Mouse (Mus musculus) midbrain, embryonic 11.5 days (tissue): ENCODE measurements around the gene Tie1. TPM values are rescaled to one million over a fixed set of nuclear protein-coding genes. Genes with fewer than 3 reads are reported as not detected.

Experiments used
- ATAC-seq: fragments of 200-750 bp; cut with Nextera tagmentation; 2 replicates; pipeline ENCODE4 v1.8.0; 2017; ENCODE audit warnings: moderate TSS enrichment, moderate library complexity; ENCODE audit not compliant: low FRiP score
- DNase-seq: peaks from one replicate; pipeline ENCODE4 v3.0.0; 2015; ENCODE audit warnings: low spot score; ENCODE audit errors: missing footprints
- H3K27ac ChIP-seq: fragments of 300-500 bp; sonication (generic); 2 replicates; pipeline ENCODE4 v1.5.1; 2014; ENCODE audit warnings: low read depth, low read length
- H3K27me3 ChIP-seq: fragments of 300-500 bp; sonication (generic); 2 replicates; pipeline ENCODE4 v1.6.1; 2014; ENCODE audit warnings: mild to moderate bottlenecking, low read length, moderate library complexity, mixed read lengths; ENCODE audit not compliant: control insufficient read depth, insufficient read depth
- H3K36me3 ChIP-seq: fragments of 300-500 bp; sonication (generic); 2 replicates; pipeline ENCODE4 v1.6.1; 2014; ENCODE audit warnings: mild to moderate bottlenecking, low read length, moderate library complexity, mixed read lengths; ENCODE audit not compliant: control insufficient read depth, insufficient read depth
- H3K4me1 ChIP-seq: fragments of 300-500 bp; sonication (generic); 2 replicates; pipeline ENCODE4 v1.6.1; 2014; ENCODE audit warnings: low read length; ENCODE audit not compliant: control insufficient read depth, insufficient read depth
- H3K4me2 ChIP-seq: fragments of 300-500 bp; sonication (generic); 2 replicates; pipeline ENCODE4 v1.6.1; 2014; ENCODE audit warnings: mild to moderate bottlenecking, moderate library complexity
- H3K4me3 ChIP-seq: fragments of 300-500 bp; sonication (generic); 2 replicates; pipeline ENCODE4 v1.5.1; 2014; ENCODE audit warnings: low read depth, low read length
- H3K9ac ChIP-seq: fragments of 300-500 bp; sonication (generic); 2 replicates; pipeline ENCODE4 v1.6.1; 2014; ENCODE audit warnings: low read length
- H3K9me3 ChIP-seq: fragments of 300-500 bp; sonication (generic); 2 replicates; pipeline ENCODE4 v1.6.1; 2016; ENCODE audit warnings: low read length; ENCODE audit not compliant: control insufficient read depth
- WGBS: fragments of 180-500 bp; shearing (Covaris S2); extraction: QIAGEN DNeasy Blood & Tissue Kit; methylation state at CpG from one replicate; pipeline ENCODE4 v1.1.7; 2014; 5-methylcytosine and 5-hydroxymethylcytosine counted together
- polyA plus RNA-seq: library from polyadenylated mRNA; unstranded; fragments of >200 nt; fragmentation: Nextera tagmentation; extraction: Ambion mirVana; gene quantifications from 2 replicates; pipeline ENCODE4 v1.2.1, GENCODE M21; 2014

Tie1 gene
- polyA plus RNA-seq, result 9.1 and 9.5 TPM in 2 replicates

GRCm38 (mm10) chr4:118489717-118490132, at the start of gene Tie1:
Gene Tie1 (minus strand): TSS chr4:118490061.
- Histone ChIP-seq H3K27ac (no peak within 1 kb of the TSS), H3K4me3 (no peak within 1 kb of the TSS), H3K4me2 (no peak within 1 kb of the TSS), H3K9ac (no peak within 1 kb of the TSS), H3K27me3 (no peaks in the 10 kb centered on the region), H3K4me1 (no peaks in the 10 kb centered on the region), H3K36me3 (no peaks in the 10 kb centered on the region), H3K9me3 (no peaks in the 10 kb centered on the region)
- DNase-seq (no peak), ATAC-seq (no peak)
- 79% methylated on average over 7 of the region's 8 CpGs for WGBS

GRCm38 (mm10) chr4:118537801-118538200, 47.9 kb upstream of the Tie1 start:
- Histone ChIP-seq H3K4me3 (no peak overlapping the region), H3K27ac (no peak overlapping the region), H3K9me3 (no peaks in the 10 kb centered on the region), H3K4me1 (peaks cover 6% of the 10 kb centered on the region; the same call in 1 of the 2 replicates), H3K9ac (no peak overlapping the region), H3K27me3 (no peaks in the 10 kb centered on the region; the same call in 1 of the 2 replicates), H3K36me3 (no peaks in the 10 kb centered on the region), H3K4me2 (no peak overlapping the region)
- peak; percentile 45 for DNase-seq
- ATAC-seq, result no peak
- WGBS, result 51% methylated on average over 6 of the region's 6 CpGs

DNA sequence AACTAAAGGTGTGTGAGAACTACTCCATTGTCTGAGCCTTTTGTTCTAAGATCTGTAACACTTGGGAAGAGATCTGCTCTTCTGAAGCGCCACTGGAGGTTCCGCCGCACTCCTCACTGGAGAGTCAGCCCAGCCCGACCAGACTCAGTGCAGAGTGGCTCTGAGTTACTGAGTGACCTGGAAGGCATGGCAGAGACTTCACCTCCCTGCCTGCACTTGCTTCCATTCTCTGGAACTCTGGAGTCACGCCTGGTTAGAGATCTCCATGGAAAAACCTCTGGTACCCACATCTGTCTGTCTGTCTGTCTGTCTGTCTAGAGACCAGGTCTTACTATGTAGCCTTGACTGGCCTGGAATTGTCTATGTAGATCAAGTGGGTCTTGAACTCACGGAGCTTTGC, 45.7 kb upstream of the Tie1 start:
- no peak for DNase-seq
- Histone ChIP-seq H3K27ac (no peak overlapping the region), H3K4me1 (peaks cover 10% of the 10 kb centered on the region; the same call in 1 of the 2 replicates), H3K27me3 (no peaks in the 10 kb centered on the region; the same call in 1 of the 2 replicates), H3K4me3 (no peak overlapping the region), H3K9me3 (no peaks in the 10 kb centered on the region), H3K4me2 (no peak overlapping the region), H3K9ac (no peak overlapping the region), H3K36me3 (no peaks in the 10 kb centered on the region)
- ATAC-seq, result no peak
- 83% methylated on average over 6 of the region's 6 CpGs for WGBS

DNA sequence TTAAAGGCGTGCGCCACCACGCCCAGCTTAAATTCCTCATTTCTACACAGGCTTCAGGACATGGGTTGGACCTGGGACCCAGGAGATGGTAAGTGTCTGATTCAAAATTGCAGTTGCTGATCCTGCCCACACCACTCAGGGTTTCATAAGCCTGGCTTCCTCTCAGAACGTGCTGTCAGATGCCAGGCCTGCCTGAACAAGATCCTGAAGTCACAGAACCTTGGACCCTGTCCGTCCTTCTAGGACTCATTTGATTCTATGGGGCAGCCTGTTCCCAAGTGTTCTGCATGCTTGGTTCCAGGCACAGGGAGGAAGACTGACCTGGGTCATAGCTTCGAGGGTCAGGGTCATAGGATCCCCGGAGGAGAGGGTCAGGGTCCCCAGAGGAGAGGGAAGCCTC, 43.7 kb upstream of the Tie1 start:
- 83% methylated on average over 7 of the region's 7 CpGs for WGBS
- H3K4me3 ChIP-seq, result no peak overlapping the region
- H3K4me2 ChIP-seq, result no peak overlapping the region
- no peak overlapping the region for H3K9ac ChIP-seq
- no peaks in the 10 kb centered on the region for H3K9me3 ChIP-seq
- H3K27ac ChIP-seq, result no peak overlapping the region
- H3K36me3 ChIP-seq, result no peaks in the 10 kb centered on the region
- H3K27me3 ChIP-seq, result no peaks in the 10 kb centered on the region; the same call in 1 of the 2 replicates
- H3K4me1 ChIP-seq, result peaks cover 5% of the 10 kb centered on the region; the same call in 1 of the 2 replicates
- DNase-seq (no peak), ATAC-seq (no peak)

DNA sequence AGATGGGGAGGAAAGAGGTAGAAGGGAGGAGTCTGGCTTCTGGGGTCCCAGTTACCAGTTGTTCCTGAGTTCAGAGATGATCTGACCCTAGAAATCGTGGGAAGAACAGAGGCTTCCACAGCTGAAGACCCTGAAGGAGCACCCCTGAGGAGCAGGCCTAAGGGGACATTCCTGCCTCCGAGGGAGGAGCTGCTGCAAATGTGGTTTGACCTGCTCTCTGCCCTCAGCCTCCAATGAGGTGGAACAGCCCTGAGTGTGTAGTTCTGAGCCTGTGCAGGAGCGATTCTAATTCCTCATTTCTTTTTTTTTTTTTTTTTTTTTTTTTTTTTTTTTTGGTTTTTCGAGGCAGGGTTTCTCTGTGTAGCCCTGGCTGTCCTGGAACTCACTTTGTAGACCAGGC, 43.3 kb upstream of the Tie1 start:
- ATAC-seq (no peak), DNase-seq (no peak)
- Histone ChIP-seq H3K36me3 (no peaks in the 10 kb centered on the region), H3K9me3 (no peaks in the 10 kb centered on the region), H3K9ac (no peak overlapping the region), H3K4me3 (no peak overlapping the region), H3K4me1 (peaks cover 5% of the 10 kb centered on the region; the same call in 1 of the 2 replicates), H3K27me3 (no peaks in the 10 kb centered on the region), H3K27ac (no peak overlapping the region), H3K4me2 (no peak overlapping the region)
- WGBS, result 60% methylated on average over 3 of the region's 4 CpGs

GRCm38 (mm10) chr4:118532663-118533062, 42.8 kb upstream of the Tie1 start:
- WGBS, result 84% methylated on average over 5 of the region's 5 CpGs
- no peak overlapping the region for H3K9ac ChIP-seq

GRCm38 (mm10) chr4:118527720-118528119, 37.9 kb upstream of the Tie1 start:
- 79% methylated on average over 6 of the region's 6 CpGs for WGBS
- ATAC-seq, result no peak
- no peaks in the 10 kb centered on the region; the same call in 1 of the 2 replicates for H3K27me3 ChIP-seq
- H3K27ac ChIP-seq, result no peak overlapping the region
- no peaks in the 10 kb centered on the region for H3K36me3 ChIP-seq
- H3K9ac ChIP-seq, result no peak overlapping the region
- no peak for DNase-seq
- H3K4me3 ChIP-seq, result no peak overlapping the region
- peaks cover 5% of the 10 kb centered on the region; the same call in 1 of the 2 replicates for H3K4me1 ChIP-seq
- no peak overlapping the region for H3K4me2 ChIP-seq
- H3K9me3 ChIP-seq, result no peaks in the 10 kb centered on the region

More at GRCm38 (mm10) chr4:118532663-118533062, 42.8 kb upstream of the Tie1 start:
- no peaks in the 10 kb centered on the region for H3K27me3 ChIP-seq
- no peak overlapping the region for H3K27ac ChIP-seq
- DNase-seq (no peak), ATAC-seq (no peak)
- no peak overlapping the region for H3K4me3 ChIP-seq
- no peaks in the 10 kb centered on the region for H3K9me3 ChIP-seq
- no peak overlapping the region for H3K4me2 ChIP-seq
- peaks cover 5% of the 10 kb centered on the region; the same call in 1 of the 2 replicates for H3K4me1 ChIP-seq
- no peaks in the 10 kb centered on the region for H3K36me3 ChIP-seq

- 33% methylated on average over 5 of the region's 5 CpGs for WGBS
- H3K27ac ChIP-seq, result no peak overlapping the region
- H3K9ac ChIP-seq, result no peak overlapping the region
- DNase-seq (no peak), ATAC-seq (no peak)
- H3K9me3 ChIP-seq, result no peaks in the 10 kb centered on the region
- no peaks in the 10 kb centered on the region; the same call in 1 of the 2 replicates for H3K27me3 ChIP-seq
- H3K4me3 ChIP-seq, result no peak overlapping the region
- no peak overlapping the region for H3K4me2 ChIP-seq
- peaks cover 5% of the 10 kb centered on the region; the same call in 1 of the 2 replicates for H3K4me1 ChIP-seq
- no peaks in the 10 kb centered on the region for H3K36me3 ChIP-seq
Measured at GRCm38 (mm10) chr4:118527335-118527681, 37.4 kb upstream of the Tie1 start.

DNA sequence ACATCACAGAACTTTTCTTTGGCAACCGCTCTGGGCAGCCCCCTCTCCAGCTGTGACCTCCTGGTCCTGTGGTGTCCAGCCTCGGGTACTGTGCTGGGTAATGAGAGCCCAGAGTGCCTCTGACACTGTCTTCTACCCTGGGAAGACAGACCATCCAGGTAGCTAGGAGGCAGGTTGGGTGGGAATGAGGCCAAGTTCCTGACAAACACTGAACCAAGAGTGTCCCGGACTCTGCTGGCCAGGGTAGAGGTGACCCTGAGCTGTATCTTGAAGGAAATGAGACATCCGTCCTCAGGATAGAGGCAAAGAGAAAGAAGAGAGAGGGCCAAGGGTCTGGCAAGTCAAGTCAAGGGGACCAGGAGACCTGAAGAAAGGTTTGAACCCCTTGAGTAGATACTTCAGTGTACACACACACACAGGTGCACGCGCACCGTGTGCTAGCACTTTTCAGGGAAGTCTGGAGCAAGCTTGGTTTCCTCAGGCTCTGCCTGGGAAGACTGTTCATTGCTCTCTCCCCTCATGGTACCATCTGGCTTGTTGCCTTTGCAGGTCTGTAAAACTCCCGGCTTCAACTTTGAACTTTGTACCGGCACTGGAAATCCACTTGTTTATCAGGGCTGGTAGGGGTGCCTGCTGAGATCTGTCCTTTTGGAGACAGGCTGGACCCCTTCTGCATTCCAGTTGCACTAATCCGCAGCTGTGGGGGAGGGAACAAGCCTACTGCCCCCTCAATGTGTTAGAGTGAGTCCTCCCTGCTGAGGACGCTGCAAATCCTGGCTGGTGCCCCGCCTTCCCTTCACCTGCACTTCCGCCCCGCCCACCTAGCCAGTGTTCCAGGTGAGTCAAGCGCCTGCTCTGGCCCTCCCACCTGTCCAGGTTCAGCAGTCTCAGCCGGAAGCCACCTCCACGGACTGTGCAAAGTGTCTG, 36.8 kb upstream of the Tie1 start, which contains the start of gene 2610528J11Rik:
Gene 2610528J11Rik, plus strand, starts transcription at position 592 of the 927 bp plus-strand sequence.
- H3K9ac ChIP-seq, result no peak within 1 kb of the TSS
- H3K9me3 ChIP-seq, result no peaks in the 10 kb centered on the region
- H3K36me3 ChIP-seq, result no peaks in the 10 kb centered on the region
- H3K4me1 ChIP-seq, result peaks cover 3% of the 10 kb centered on the region; the same call in 1 of the 2 replicates
- H3K27ac ChIP-seq, result no peak within 1 kb of the TSS
- ATAC-seq, result no peak
- no peak within 1 kb of the TSS for H3K4me2 ChIP-seq
- H3K27me3 ChIP-seq, result no peaks in the 10 kb centered on the region; the same call in 1 of the 2 replicates
- no peak for DNase-seq
- H3K4me3 ChIP-seq, result no peak within 1 kb of the TSS
- WGBS, result 41% methylated on average over 17 of the region's 17 CpGs
